Mouse (Mus musculus): ENCODE measurements at regions not wholly inside any gene's neighbourhood (a gene's known extent, or its start where the extent isn't known, plus 50 kb on each side); places are given as distances from the start of the nearest gene placed in this dataset.

DNA sequence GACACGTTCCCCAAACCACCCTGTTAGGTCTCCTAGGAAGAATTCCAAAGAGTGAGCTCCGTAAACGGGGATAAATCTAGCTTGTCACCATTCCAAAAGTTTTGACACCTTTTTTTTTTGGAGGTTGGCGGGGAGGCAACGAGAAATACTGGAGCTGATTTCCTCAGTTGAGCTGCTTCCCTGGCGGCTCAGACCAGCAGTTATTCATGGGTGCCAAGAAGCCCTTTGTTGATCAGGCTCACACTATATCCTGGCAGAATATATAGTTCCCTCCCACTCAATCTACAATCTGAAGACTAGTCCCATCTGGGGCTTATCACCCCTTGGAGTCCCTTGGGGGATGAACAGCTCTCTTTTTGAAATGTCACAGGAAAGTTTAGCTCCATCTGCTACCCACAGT is 77.5 kb upstream of the Tiam2 start:
- Histone ChIP-seq H3K4me1 (peaks cover 13% of the 10 kb centered on the region), H3K9me3 (no peaks in the 10 kb centered on the region), H3K27me3 (ENCODE audit: poor library complexity, severe bottlenecking) (no peaks in the 10 kb centered on the region), H3K4me3 (no peak overlapping the region), H3K27ac (no peak overlapping the region), H3K36me3 (replicated peaks) (no peaks in the 10 kb centered on the region; the same call in 1 of the 2 replicates)
- DNase-seq (ENCODE audit: extremely low spot score, low spot score), result no peak
- 90% methylated on average over 6 of the region's 6 CpGs for WGBS

DNA sequence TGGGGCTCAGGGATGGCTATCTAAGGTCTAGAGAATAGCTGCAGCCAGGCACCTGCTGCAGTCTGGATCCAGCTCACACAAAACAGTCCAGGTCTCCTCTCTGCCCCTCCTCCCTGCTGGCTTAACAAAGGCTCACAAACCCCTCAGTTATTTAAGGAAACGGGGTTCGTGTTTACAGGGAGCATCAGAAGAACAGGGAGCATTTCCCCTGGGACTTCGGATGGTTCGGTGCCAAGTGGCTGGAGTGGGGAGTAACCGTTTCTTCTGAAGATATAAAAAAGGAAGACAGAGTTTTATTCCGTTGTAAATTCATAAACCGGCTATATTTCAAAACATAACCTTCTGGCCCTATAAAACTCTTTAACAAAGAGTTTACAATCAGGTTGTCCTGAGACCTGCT is 77.1 kb upstream of the Tiam2 start:
- no peaks in the 10 kb centered on the region for H3K27me3 ChIP-seq (ENCODE audit: poor library complexity, severe bottlenecking)
- H3K9me3 ChIP-seq, result no peaks in the 10 kb centered on the region
- WGBS, result 88% methylated on average over 7 of the region's 7 CpGs
- DNase-seq (ENCODE audit: extremely low spot score, low spot score), result no peak
- H3K4me1 ChIP-seq, result peaks cover 13% of the 10 kb centered on the region
- no peaks in the 10 kb centered on the region; the same call in 1 of the 2 replicates for H3K36me3 ChIP-seq (replicated peaks)
- H3K27ac ChIP-seq, result no peak overlapping the region
- H3K4me3 ChIP-seq, result no peak overlapping the region

DNA sequence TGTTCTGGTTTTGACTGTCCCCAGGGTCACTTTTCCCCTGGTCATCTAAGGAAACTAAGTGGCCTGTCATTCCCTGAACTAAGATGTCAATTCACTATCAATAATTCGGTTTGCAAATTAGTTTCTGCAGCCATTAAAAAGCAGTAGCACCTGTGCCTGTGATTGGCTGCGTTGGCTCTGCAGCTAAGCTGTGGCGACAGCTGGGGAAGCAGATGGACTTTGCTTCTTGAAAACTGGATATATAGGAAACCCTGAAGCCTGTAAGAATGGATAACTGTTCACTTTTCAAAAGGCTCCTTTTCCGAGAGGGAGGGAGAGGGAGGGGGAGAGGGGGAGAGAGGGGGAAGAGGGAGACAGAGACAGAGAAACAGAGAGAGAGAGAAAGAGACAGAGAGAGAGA is 75.2 kb upstream of the Tiam2 start:
- WGBS, result 82% methylated on average over 4 of the region's 4 CpGs
- Histone ChIP-seq H3K27me3 (ENCODE audit: poor library complexity, severe bottlenecking) (no peaks in the 10 kb centered on the region), H3K4me3 (no peak overlapping the region)

DNA sequence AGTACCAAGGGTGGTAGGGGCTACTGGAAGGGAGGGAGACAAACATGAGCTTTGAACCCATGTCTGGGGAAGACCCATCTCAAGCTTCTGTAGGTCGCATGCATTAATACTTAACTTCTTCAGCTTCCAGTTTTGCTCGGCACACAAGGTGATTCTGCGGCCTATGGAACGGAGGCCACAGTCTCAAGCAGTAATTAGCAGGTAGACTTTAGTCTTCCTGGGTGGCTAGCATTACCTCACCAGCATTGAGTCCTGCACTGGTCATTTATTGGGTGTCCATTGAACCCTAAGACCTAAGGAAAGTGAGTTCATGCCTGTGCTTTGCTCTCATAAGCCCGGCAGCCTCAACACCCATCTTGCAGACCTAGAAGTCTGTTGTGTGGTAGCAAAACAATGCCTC is 74.4 kb upstream of the Tiam2 start:
- Histone ChIP-seq H3K27ac (no peak overlapping the region), H3K27me3 (ENCODE audit: poor library complexity, severe bottlenecking) (no peaks in the 10 kb centered on the region), H3K4me1 (peaks cover 3% of the 10 kb centered on the region; the same call in 1 of the 2 replicates), H3K9me3 (no peaks in the 10 kb centered on the region), H3K4me3 (no peak overlapping the region), H3K36me3 (replicated peaks) (peaks cover 5% of the 10 kb centered on the region; the same call in 1 of the 2 replicates)
- DNase-seq (ENCODE audit: extremely low spot score, low spot score), result no peak
- WGBS, result 94% methylated on average over 5 of the region's 5 CpGs

More for the DNA sequence above, 75.2 kb upstream of the Tiam2 start:
- DNase-seq (ENCODE audit: extremely low spot score, low spot score), result no peak
- Histone ChIP-seq H3K9me3 (no peaks in the 10 kb centered on the region), H3K36me3 (replicated peaks) (peaks cover under 1% of the 10 kb centered on the region; the same call in 1 of the 2 replicates), H3K27ac (no peak overlapping the region), H3K4me1 (peaks cover 11% of the 10 kb centered on the region)

DNA sequence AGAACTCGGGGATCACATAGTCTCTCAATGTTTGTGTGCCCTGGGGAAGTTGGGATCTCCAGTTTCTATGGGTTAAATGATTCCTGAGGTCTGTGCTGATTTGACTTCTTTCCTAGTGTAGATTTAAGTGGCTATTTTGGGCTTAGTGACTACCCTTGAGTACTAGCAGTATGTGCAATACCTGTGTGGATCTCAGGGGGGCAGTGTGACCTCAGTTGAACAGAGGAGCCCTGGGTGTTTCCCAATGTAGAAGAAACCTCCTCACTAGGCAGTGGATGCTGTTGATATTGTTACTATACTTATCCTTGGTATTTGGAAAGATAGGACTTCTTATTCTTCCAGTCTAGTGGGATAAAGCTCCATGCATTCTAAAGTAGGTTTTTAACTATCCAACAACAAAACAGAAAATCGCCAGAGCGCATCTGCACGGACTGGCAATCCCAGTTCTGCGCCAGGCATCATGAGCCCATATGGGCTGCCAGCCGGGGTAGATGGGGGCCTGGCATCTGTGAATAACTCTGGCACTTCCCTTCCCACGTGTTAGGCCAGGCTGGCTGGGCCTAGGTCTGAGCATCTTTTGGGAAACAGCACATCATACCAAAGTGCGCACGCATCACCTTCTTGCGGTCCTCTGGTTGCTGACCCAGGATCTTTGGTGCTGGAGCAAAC is 72.7 kb upstream of the Tiam2 start:
- H3K27me3 ChIP-seq (ENCODE audit: poor library complexity, severe bottlenecking), result no peaks in the 10 kb centered on the region
- WGBS, result 93% methylated on average over 10 of the region's 10 CpGs
- no peaks in the 10 kb centered on the region for H3K9me3 ChIP-seq
- DNase-seq (ENCODE audit: extremely low spot score, low spot score), result no peak
- H3K4me3 ChIP-seq, result no peak overlapping the region
- H3K27ac ChIP-seq, result no peak overlapping the region
- H3K4me1 ChIP-seq, result no peaks in the 10 kb centered on the region
- peaks cover 10% of the 10 kb centered on the region; the same call in 1 of the 2 replicates for H3K36me3 ChIP-seq (replicated peaks)

DNA sequence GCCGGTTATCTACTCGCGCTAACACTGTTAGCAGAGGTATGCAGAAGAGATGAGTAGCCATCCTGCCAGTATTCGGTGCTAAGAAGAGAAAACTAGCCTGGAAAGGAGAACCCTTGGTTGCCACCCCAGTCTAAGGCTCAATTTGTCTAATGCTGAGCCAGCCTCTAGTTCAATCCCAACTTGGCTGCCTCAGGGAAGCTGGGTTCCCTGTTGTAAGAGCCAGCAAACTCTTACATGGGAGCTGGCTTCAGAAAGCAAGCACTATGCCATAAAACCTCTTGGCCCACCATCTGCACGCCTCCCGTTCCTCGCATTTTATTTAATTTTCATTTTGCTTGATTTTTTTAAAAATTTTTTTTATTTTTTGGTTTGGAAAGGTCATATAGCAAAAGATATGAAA is 69.6 kb upstream of the Tiam2 start:
- no peak for DNase-seq (ENCODE audit: extremely low spot score, low spot score)
- Histone ChIP-seq H3K4me3 (no peak overlapping the region), H3K36me3 (replicated peaks) (peaks cover 10% of the 10 kb centered on the region; the same call in 1 of the 2 replicates), H3K27ac (no peak overlapping the region), H3K27me3 (ENCODE audit: poor library complexity, severe bottlenecking) (no peaks in the 10 kb centered on the region), H3K9me3 (no peaks in the 10 kb centered on the region), H3K4me1 (no peaks in the 10 kb centered on the region; the same call in 1 of the 2 replicates)
- 93% methylated on average over 7 of the region's 7 CpGs for WGBS

DNA sequence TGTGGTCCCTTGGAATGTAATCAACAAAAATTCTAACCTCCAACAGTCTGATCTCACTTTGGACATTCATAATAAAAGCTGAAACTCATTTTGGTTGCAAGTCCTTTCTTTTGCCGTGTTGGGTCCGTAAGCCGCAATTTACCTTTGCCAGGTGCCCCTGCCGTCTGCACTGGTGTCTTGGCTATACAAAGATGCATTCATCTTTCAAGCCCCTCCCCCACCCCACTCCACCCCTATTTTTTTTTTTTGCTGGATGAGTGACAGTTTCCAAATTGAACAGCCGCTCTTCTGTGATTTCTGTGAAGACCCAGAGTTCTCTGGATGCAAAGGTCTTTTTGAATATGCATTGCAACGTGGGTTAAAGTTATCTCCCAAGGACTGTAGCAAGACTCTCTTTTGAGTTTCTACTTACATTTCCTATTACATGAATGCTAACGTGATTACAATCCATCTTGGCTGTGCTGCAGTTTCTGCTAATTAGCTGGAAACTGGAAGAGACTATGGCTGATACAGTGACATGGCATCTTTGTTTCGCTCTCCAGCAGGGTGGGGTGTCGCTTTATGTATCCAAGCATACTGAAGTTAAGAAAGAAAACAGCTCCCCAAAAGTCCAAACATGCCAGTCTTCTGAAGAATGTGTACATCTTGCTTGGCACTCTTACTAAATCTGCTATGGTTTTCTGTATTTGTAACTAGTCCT is 67.4 kb upstream of the Tiam2 start:
- no peak overlapping the region for H3K27ac ChIP-seq
- H3K4me3 ChIP-seq, result no peak overlapping the region
- H3K36me3 ChIP-seq (replicated peaks), result peaks cover 10% of the 10 kb centered on the region; the same call in 1 of the 2 replicates
- DNase-seq (ENCODE audit: extremely low spot score, low spot score), result no peak
- H3K4me1 ChIP-seq, result no peaks in the 10 kb centered on the region; the same call in 1 of the 2 replicates
- no peaks in the 10 kb centered on the region for H3K27me3 ChIP-seq (ENCODE audit: poor library complexity, severe bottlenecking)
- H3K9me3 ChIP-seq, result no peaks in the 10 kb centered on the region
- WGBS, result 89% methylated on average over 9 of the region's 9 CpGs

DNA sequence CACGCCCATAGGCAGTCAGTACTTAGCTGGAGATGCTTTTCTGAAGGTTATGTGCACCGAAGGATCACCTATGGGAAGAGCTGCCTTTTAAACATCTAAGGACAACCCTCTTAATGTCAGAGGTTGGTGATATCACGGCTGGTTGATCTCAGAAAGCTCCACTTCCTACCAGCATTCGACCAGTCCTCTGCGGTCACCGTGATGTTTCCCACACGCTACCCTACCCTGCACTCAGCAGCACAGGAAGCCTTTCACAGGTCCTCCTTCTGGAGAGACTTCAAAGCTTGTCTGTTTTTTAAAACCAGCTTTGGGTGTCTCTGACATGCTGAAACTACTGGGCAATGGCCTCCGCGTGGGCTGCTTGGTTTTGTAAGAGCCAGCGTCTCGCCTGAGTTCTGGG is 65.6 kb upstream of the Tiam2 start:
- WGBS, result 93% methylated on average over 11 of the region's 11 CpGs
- peaks cover 10% of the 10 kb centered on the region; the same call in 1 of the 2 replicates for H3K36me3 ChIP-seq (replicated peaks)
- no peak for DNase-seq (ENCODE audit: extremely low spot score, low spot score)

DNA sequence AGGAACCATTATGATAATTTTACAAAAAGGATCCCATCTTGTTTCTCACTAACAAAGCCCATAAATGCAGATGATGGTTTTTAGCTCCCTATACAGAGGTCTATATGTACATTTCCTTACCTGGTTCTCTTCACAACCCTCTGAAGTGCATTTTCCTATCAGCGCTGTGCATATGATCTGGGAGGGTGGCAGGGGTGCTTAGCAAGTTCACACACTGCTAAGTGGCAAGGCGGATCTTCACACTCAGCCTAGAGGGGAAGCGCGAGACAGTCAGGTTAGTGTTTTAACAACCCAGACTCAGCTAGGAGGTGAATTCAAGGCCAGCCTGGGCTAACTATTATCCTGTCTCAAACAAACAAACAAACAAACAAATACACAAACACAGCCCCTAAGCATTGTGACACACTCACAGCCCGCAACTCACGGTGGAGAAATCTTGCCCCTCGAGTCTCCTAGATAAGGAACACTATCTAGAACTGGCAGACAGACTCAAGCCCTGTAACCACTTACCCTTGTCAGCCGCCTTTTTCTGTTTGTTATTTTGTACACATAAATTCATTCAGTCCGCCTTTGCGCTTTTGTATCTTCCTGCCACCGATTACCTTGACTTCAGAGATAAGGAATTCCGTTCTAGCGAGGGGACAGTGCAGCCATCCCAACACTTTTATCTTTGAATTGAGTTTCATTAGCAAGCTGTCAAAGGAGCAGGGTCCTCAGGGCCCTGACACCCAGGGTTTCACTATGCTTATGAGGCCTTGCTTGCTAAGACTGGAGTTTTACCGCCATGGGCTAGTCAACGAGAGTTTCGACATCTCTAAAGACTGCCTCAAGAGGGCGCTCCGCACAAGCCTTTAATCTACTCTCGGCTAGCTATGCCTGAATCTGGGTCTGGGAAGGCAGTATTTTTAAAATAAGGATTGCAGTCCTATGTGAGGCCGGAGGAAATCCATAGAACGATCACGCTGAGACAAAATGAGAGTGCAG is 53.0 kb upstream of the Tiam2 start:
- H3K9me3 ChIP-seq, result no peaks in the 10 kb centered on the region
- H3K36me3 ChIP-seq (replicated peaks), result no peaks in the 10 kb centered on the region
- 47% methylated on average over 22 of the region's 22 CpGs for WGBS
- H3K4me1 ChIP-seq, result peaks cover 30% of the 10 kb centered on the region
- H3K4me3 ChIP-seq, result no peak overlapping the region
- no peak overlapping the region for H3K27ac ChIP-seq
- peaks cover 44% of the 10 kb centered on the region for H3K27me3 ChIP-seq (ENCODE audit: poor library complexity, severe bottlenecking)
- peak; percentile 78 for DNase-seq (ENCODE audit: extremely low spot score, low spot score)

More for the DNA sequence above, 65.6 kb upstream of the Tiam2 start:
- Histone ChIP-seq H3K27ac (no peak overlapping the region), H3K4me1 (peaks cover 3% of the 10 kb centered on the region; the same call in 1 of the 2 replicates), H3K27me3 (ENCODE audit: poor library complexity, severe bottlenecking) (no peaks in the 10 kb centered on the region), H3K9me3 (no peaks in the 10 kb centered on the region), H3K4me3 (no peak overlapping the region)

DNA sequence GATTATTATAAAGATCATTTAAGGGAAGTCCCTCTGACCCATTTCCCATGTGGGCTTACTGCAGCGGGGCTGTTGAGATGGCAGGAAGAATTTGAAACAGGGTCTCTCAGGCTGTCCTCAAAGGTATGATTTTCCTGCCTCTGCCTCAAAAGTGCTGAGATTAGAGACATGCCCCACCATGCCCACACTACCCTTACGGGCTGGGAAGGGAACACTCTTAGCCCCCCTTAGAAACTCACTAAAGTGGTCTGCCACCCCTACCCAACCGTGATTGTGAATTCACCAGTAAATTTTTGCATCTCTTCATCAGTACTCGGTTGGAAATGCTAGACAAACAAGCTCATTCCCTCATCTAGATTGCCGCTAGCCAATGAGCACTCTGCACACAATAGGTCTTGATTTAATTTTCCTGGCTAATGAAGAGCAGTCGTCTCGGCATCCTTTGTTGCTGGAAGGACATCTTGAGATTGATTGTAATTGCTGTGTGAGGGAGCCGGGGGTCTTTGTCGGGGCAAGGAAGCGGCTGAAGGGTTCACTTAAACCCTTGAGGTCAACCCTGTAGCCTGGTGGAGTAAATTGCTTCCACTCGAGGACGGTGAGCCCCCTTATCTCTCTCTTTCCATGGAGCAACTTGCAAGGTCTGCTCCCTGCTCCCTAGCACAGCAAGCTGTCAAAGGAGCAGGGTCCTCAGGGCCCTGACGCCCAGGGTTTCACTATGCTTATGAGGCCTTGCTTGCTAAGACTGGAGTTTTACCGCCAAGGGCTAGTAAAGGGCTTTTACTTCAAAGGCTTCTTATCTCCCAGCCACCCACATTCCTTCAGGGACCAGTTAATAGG is 51.7 kb upstream of the Tiam2 start:
- H3K9me3 ChIP-seq, result no peaks in the 10 kb centered on the region
- peak; percentile 61 for DNase-seq (ENCODE audit: extremely low spot score, low spot score)
- no peaks in the 10 kb centered on the region for H3K36me3 ChIP-seq (replicated peaks)
- H3K27ac ChIP-seq, result peak overlapping the region; percentile 76
- peaks cover 30% of the 10 kb centered on the region for H3K4me1 ChIP-seq
- H3K27me3 ChIP-seq (ENCODE audit: poor library complexity, severe bottlenecking), result peaks cover 56% of the 10 kb centered on the region
- peak overlapping the region; percentile 26; the same call in 1 of the 2 replicates for H3K4me3 ChIP-seq
- 5% methylated on average over 14 of the region's 14 CpGs for WGBS
